Mouse (Mus musculus) liver (tissue): ENCODE results near the gene Pnkp.

ENCODE experiments used
- DNase-seq: peaks from one replicate; pipeline ENCODE4 v3.0.0-alpha.2; 2020; ENCODE audit warnings: mixed read lengths

Pnkp gene

DNA sequence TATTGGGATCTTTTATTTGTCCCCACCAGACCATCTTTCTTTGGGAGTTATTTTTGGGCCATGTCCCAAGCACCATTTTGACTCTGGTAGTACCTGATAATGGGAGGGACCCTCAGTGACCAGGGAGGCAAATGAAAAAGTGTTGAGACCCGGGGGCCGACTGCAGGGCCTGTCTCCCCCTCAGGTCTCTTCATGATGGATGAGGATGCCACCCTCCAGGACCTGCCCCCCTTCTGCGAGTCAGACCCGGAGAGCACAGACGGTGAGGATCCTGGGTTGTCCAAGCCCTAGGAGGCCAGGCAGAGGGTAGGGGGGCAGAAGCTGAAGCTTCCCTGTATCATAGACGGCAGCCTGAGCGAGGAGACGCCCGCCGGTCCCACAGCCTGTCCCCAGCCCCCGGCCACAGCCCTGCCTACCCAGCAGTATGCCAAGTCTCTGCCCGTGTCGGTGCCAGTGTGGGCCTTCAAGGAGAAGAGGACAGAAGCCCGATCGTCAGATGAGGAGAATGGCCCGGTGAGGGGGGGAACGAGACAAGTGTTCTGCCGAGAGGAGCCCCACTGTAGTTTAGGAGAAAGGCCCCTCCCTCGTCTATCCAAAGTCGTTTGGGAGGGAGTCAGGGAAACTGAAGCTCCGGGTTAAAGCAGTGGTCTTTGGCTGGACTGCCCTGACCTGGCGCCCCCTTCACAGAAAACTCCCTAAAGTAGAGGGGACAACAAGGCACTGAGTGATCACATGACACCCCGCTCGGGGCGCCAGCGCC is 3.2 kb upstream of the Pnkp start:
- no peak for DNase-seq

- peak; percentile 93 for DNase-seq
These were observed 2.4 kb upstream of the Pnkp start for GRCm38 (mm10) chr7:44854356-44855031.

GRCm38 (mm10) chr7:44855036-44855435 is 1.9 kb upstream of the Pnkp start:
- no peak for DNase-seq

DNA sequence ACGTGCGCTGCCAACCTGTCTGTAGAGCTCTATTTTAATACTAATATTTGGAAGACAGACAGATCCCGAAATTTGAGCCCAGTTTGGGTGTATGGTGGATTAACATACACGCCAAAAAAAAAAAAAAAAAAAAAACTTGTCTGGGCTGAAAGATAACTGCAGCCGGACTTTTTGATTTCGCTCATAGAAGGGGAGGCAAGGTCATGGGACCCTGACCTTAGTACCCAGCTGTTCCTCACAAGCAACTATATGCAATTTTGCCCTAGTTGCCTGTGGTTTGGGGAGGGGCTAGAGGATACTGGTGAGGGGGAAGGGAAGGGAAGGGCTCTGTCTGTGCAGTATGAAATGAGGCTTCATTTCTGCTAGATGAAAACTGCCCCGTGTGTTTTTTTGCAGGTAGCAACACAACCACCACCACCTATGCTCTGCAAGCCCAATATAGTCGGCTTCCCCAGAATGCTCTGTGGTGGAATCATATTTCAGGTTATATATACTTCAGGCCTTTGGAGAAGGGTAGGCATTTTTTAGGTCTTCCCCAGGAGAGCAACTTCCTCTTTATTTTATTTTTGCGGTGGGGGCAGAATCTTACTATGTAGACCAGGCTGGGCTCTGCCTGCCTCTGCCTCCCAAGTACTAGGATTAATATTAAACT is 548 bp upstream of the Pnkp start:
- no peak for DNase-seq

DNA sequence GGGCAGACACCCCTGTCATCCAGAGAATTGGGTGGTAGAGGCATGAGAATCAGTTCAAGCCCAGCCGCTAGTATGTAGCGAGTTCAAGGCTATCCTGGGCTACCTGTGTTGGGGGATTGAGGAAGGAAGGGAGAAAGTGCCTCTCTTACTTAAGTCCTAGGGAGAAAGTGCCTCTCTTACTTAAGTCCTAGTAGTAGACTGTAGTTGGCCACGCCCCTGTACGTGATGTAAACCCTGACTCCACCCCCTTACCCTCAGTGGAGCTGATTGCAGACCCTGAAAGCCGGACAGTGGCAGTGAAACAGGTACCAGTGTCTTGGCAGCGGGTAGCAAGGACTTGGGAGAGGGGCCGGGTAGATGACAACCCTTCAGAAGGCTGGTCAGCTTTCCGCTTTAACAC is 966 bp downstream of the Pnkp start:
- DNase-seq: peak; percentile 84

GRCm38 (mm10) chr7:44859896-44860295 is 3.0 kb downstream of the Pnkp start:
- DNase-seq: no peak

- peak; percentile 75 for DNase-seq
These were observed 3.9 kb downstream of the Pnkp start for GRCm38 (mm10) chr7:44860576-44861428.

- no peak for DNase-seq
These were observed 4.5 kb downstream of the Pnkp start for GRCm38 (mm10) chr7:44861429-44861816.

- no peak for DNase-seq
These were observed 5.5 kb downstream of the Pnkp start for GRCm38 (mm10) chr7:44862434-44862833.

DNA sequence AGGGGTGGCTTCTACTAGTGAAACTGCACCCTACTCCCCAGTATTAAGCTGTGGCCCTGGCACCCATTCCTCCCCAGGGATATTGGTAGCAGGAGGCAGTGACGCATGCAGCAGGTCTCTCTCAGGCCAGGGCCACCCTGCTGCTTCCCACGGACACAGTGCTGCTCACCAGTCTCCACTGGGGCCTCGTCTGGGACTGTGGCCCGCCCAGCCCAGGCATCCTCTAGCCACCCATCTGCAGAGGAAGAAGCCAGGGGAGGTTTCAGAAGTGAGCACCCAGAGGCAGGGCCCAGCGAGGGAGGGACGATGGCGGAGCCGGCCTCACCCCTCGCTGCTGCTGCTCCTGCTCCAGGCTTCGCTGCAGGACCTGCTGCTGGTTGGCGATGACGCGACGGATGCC is 6.3 kb downstream of the Pnkp start:
- no peak for DNase-seq

- DNase-seq: no peak
These were observed 7.1 kb downstream of the Pnkp start for GRCm38 (mm10) chr7:44863982-44864494.

- DNase-seq: no peak
These were observed 7.9 kb downstream of the Pnkp start for GRCm38 (mm10) chr7:44864595-44865542.

- DNase-seq: peak; percentile 46
These were observed 9.5 kb downstream of the Pnkp start for GRCm38 (mm10) chr7:44866276-44867009.

GRCm38 (mm10) chr7:44867010-44867702 is 10.2 kb downstream of the Pnkp start:
- no peak for DNase-seq

DNA sequence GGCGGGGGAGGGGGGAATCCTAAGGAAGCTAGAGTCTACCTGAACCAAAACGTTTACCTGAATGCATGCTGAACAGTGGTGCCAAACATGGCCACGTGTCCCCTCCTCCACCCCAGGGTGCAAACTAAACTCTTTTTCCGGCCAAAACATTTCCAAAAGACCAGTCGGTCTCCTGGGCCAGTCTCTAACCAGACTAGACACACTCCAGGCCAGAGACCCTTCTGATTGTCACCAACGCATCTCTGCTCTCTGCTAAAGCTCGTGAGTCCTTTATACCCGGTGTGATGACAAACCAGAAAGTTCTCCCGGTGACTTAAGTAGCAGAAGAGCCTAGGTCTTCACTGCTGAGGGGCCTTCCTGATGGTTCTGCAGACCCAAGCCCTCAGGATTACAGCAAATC is 10.9 kb downstream of the Pnkp start:
- no peak for DNase-seq

- DNase-seq: no peak
These were observed 11.5 kb downstream of the Pnkp start for GRCm38 (mm10) chr7:44868465-44868864.

DNA sequence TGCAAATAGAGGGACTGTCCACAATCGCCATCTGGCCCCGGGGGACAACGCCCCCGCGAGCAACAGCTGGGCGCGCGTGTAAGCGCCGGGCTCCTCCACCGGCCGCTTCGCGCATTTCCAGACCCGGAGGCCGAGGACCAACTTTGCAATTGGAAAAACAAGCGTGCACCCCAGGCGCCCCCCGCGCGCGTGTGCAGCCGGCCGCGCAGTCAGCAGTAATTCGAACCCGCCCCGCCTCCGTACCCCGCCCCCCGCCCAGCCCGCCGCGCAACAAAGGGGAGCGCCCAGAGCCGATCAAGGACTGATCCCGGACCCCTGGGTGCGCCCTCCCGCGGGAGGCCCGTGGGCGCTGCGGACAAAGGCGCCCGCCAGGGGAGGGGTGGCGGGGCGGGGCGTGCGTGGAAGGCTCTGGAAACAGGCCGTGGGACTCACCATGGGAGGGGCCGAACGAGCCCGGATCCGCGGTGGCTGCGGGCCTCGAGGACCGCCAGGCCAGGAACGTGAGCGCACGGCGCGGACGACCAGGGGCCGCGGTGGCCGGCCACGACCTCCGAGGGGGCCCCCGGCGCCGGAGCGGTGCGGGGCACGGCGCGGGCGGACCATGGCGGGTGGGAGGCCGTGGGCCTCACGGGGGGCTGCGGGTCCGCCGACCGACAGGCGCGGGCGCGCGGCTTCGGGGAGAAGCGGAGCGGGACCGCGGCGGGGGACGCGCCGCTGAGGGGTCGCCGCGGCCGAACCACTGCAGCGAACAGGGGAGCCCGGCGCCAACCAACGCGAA is 12.2 kb downstream of the Pnkp start:
- peak; percentile 74 for DNase-seq

GRCm38 (mm10) chr7:44869697-44870528 is 13.0 kb downstream of the Pnkp start, which contains the start of gene Ptov1:
Gene Ptov1 (minus strand): TSS chr7:44869788.
- peak; percentile 88 for DNase-seq
